Mouse (Mus musculus): Measurements from ENCODE around the gene Rcor2.
A peak's percentile ranks its signal among the peaks of the same experiment; 100 is the strongest.

Rcor2 gene

DNA sequence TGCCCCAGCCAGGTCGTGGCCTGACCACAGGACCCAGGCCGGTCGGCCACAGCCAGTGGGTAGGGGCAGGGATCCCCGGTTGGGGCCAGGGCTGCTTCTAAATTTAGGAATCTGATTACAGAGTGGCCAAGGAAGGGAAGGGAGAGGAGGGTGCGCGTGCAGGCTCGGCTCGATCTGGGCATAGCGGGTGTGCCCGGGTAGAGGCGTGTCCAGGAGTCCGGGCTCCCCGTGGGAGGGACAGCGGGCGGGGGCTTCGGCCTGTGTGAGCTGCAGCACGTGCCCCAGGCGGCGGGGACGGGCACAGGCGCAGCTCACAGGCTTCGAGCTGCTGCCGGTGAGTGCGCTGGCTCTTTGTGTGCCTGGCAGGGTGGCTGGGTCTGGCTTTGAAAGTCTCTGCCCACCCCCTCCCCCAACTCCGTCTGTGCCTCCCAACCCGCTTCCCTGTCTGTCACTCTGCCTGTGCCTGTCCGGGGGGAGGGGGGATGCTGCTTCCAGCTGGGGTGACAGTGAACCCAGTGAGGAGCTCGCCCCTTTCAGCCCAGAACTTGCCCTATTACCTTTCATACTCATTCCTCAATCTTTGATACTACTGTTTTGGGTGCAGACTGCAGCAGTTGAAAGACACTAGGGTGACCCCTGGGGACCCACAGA, at the start of gene Rcor2:
TSS of gene Rcor2 (plus strand) at position 235 of the 651 bp plus-strand sequence.
- DNase-seq (ENCODE audit: low spot score in 2 of 2) = peak in 1 of 2 experiments; percentile 81

DNA sequence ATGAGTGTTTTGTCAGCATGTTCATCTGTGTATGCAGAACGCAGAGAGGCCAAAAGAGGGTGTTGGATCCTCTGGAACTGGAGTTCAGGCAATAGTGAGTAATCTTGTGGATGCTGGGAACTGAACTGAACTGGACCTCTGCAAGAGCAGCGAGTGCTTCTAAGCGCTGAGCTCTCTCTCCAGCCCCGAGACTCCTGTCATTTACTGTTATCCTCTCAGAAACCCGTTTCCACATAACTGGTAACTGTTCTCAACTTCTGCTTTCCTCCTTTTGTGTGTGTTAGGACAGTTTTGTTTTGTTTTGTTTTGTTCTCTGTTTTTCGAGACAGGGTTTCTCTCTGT, 49.2 kb upstream of the Rcor2 start:
- no peak for DNase-seq (ENCODE audit: low spot score in 2 of 2)

DNA sequence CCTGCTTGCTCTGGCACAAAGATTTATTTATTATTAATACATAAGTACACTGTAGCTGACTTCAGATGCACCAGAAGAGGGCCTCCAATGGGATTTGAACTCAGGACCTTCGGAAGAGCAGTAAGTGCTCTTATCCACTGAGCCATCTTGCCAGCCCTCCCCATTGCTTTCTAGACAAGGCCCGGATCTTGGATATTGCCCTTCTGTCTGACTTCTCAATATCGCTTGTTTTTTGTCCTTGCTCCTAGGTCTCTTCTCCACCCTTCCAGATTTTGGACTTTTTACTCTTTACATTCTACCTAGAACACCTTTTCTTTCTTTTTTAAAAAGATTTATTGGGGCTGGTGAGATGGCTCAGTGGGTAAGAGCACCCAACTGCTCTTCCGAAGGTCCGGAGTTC, 48.4 kb upstream of the Rcor2 start:
- DNase-seq (ENCODE audit: low spot score in 2 of 2) = no peak

DNA sequence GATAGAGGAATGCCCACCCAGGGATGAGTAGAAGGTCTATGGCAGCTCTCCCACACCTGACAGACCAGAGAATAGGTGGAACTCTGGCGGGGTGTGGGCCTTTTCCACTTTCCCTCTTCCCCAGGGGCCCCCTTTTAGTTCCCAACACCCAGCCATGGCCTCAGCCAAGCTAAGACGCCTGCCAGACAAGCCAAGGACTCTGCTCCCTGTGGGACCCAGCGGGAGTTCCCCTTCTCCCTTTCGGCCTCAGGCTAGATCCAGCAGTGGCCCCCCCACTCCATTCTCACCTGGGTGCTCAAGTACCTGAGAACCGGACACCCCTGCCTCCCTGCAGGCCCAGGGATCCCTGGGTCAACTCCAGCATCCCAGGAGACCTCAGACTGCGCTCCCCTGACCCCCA, 44.9 kb upstream of the Rcor2 start:
- no peak for DNase-seq (ENCODE audit: low spot score in 2 of 2)

DNA sequence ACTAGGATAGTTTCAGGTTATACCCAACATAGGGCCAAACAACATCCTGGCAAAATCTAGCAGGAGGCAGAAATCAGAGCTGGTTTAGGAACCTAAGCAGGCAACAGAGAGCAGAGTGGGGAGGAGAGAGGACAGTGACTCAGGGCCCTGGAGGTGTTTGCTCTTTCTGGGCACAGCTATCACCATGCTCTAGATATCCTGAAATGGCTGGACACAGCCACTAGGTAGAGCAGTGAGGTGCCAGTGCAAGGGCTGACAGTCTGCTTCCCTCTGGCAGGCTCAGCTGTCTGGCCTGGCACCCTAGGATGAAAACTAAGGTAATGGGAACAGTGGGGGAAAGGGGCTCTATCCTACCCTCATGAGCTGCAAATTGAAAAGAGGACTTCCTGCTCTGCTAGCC, 43.6 kb upstream of the Rcor2 start:
- DNase-seq (ENCODE audit: low spot score in 2 of 2) = no peak

DNA sequence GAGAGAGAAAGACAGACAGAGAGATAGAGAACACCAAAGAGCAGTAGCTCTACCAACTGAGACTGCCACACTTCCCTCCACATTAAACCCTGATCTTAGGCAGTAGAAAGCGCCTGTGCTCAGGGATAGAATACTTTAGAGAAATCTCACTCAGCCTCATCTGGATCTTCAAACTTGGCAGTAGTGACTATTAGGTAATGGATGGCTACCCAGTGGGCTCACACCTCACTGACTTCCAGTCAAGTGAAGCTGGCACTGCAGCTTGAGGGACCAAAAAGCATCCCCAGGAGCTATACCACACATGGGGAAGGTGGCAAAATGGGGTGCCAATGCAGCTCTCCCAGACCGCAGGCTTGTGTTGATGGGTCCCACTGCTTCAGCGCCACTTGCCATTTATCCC, 42.9 kb upstream of the Rcor2 start:
- DNase-seq (ENCODE audit: low spot score in 2 of 2) = no peak

DNA sequence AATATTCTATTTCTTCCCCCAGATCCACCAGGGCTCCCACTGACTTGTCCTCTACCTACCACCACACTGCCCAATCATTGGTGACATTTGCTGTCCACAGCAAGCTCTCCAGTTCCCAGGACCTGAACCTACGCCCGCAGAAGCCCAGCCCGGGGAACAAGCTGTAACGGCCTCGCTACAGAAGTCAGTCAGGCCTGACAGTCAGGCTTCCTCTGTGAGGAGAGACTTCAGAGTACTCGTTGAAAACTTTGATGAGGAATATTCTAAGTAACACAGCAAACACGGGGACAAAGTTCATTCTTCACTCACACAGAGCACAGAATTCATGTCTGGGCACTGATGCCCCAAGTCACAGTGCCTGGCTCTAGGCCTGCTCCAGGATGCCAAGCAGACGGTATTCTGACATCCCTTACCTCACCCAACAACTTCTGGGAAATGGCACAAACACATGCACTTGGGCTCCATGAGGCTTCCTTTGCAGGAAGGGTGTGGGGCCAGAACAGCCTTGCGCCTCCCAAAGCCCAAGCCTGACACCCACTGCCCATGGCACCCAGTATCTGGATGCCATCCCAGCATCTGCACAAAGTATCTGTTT, 41.9 kb upstream of the Rcor2 start:
- no peak for DNase-seq (ENCODE audit: low spot score in 2 of 2)

DNA sequence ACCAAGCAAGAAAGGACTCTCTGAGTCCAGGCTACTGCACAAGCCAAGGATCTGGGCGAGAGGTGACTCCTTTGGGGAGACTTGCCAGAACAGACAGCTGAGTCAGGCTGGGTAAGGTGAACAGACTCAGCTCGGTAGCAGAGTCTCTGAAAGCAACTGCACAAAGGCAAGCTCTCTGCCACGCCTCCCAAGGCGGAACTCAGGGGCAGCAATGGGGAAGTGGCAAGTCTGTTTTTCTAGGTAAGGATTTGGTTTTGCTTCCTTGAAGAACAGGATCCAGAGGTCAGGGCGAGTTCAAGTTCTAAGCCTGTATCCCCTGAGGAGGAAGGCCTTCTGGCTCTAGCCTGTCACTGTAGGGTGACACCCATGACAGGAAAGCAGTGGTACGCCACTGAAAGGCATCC, 40.6 kb upstream of the Rcor2 start:
- no peak for DNase-seq (ENCODE audit: low spot score in 2 of 2)

DNA sequence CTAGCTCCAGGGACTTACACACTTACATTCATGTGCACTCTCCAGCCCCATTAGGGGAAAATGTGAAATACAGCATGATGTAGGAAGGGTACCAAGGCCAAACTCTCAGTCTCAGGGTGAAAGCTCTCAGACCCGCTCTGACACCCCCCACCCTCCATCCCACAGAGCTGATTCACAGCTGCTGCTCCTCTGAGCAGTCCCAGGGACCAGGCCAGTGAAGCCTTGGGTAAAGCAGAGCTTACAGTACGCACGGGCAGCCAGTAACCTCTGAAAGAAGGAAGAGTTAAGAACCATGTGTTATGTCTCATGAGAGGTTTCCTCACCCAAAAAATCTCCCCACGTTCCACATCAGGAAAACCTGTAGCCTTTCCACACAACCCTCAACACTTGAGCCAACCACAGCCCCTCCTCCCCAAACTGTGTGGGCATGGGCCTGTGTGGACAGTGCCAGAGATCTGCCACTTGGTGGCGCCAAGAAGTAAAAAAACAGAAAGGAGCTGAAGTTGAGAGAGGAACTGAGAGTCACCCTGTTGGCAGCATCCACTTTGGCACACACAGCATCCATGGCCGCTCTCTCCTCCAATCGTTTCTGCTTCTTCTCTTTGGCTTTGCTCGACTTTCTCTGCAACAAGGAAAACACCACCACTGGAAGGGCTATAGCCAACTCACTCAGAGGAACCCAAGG, 32.4 kb upstream of the Rcor2 start:
- peak; percentile 62 to 85 for DNase-seq (ENCODE audit: low spot score in 2 of 2)

DNA sequence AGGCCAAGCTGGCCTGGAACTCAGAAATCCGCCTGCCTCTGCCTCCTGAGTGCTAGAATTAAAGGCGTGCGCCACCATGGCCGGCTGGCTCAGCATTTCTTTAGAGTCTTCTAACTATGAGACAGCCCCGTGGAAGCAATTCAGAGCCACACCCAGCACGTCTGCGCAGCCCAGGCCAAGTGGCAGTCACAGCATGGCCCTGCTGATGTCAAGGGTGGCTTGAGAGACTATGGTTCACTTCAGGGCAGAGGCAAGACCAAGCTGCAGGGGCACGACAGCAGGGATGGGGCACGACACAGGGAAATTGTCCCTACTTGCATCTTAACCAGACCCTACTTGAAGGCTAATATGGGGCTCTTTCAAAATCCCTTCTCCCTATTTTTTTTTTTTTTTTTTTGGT, 31.7 kb upstream of the Rcor2 start:
- DNase-seq (ENCODE audit: low spot score in 2 of 2) = no peak

DNA sequence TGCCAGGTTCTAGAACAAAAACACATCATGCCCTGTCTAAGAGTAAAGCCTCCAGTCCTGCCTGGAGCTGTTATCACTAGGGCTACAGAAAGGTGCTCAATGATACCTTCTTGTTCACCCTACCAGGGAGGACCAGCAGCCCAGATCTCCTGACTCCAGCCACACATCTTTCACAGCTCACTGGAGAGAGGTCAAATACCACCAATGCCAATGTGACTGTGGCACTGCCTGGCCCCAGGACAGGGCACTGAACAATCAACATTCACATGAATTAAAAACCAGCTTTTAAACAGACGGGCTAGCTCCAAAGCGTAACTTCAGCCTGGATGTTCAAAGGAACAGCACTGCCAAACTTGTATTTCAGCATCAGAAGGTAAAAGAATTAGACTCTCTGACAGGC, 31.1 kb upstream of the Rcor2 start:
- no peak for DNase-seq (ENCODE audit: low spot score in 2 of 2)

DNA sequence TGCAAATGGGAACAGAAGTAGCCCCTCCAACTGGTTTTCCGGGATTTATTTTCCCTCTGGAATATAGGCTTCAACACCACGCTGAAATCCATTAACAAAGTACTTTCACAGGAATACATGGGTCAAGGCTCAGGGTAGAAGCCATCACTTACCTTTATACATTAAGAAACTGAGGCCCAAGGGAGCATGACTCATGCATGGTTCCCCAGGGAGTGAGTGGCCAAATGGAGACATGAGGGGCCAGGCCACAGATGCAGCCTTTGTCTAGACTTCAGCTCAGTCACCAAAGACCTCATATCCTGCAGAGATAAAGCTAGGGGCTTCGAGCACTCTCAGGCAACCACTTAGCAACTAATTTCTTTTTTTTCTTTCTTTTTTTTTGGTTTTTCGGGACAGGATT, 30.4 kb upstream of the Rcor2 start:
- DNase-seq (ENCODE audit: low spot score in 2 of 2) = no peak

DNA sequence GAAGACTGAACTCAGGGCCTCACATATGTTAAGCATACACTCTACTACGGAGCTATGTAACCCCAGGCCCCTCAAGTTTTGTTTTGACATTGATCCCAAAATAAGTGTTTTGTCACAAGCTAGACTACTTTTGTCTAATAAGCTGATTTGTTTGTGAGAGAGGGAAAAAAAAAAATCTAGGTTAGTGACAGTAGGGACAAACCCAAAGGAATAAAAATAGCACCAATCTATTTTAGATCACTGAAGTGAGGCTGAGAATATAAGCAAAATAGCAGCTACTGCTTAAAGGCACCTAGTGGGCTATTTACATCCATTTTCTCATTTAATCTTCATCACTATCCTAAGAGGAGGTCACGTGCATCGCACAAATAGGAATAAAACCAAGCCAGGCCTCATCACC, 27.6 kb upstream of the Rcor2 start:
- no peak for DNase-seq (ENCODE audit: low spot score in 2 of 2)

DNA sequence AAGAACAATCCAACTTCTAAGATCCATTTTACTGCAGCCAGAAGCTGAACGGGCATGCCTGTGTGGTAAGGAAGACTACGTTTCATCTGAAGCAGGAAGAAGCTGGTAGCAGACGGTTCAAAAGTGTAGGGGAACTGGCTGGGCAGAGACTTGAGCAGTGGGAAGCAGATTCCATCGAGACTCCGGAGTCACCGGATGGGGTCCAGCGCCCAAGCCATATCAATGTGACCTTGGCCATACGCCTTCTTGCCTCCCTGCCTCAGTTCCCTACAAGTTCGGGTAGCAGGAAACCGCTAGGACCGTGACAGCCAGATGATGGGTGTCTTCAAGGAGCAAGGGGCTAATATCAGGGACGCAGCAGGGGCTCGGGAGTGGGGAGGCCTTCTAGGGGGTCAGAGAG, 26.8 kb upstream of the Rcor2 start:
- DNase-seq (ENCODE audit: low spot score in 2 of 2) = no peak

DNA sequence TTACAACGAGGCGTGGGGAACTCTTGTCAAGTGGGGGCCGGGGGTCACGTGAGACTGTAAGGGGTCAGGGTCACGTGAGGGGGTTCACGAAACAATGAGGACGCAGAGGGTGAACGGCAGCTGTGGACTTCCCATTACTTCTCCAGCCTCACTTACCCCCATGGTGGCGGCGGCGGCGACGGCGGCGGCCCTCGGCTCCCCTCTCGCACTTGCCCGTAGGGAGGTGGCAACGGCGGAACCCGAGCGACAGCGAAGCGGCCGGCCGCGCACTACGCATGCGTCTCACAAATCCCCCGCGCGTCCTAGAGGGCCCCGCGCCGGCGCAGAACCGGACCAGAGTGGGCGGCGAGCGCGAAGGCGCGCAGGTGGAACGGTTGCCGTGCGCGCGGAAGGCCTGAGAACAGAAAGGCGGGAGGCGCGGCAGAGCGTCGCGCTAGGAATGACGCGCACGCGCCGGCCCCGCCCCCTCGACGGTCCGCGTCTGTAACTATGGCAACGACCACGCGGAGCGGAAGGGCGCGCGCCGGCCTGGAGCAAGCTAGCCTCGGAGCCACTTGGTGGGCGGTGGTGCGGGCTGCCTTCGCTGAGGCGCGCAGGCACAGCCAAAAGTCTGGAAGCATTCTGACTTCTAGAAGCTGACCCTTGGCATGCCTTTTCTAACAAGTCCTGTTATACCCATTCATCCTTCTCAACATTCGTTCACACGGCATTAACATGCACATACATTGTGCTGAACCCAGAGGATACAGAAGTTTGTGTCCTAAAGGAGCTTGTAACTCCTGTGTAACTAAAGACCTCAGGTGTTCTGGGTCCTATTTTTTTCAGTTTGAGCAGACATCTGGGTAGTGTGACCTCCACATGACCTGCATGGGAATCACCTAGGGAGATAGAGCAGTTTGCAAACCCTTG, 26.1 kb upstream of the Rcor2 start, which contains the start of gene Naa40:
TSS of gene Naa40 (minus strand) at position 402 of the 909 bp plus-strand sequence.
- peak; percentile 88 to 96 for DNase-seq (ENCODE audit: low spot score in 2 of 2)

DNA sequence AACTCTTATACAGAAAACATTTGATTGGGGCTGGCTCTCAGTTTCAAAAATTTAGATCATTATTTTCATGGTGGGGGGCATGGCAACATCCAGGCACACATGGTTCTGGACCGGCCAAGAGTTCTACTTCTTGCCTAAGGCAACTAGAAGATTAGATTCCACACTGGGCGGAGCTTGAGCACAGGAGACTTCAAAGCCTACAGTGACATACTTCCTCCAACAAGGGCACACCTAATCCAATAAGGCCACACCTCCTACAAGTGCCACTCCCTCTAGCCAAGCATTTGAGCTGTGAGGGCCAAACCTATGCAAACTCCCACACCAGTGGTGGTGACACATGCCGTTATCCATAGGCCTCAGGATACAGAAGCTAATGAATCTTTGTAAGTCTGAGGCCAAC, 21.1 kb upstream of the Rcor2 start:
- no peak for DNase-seq (ENCODE audit: low spot score in 2 of 2)

DNA sequence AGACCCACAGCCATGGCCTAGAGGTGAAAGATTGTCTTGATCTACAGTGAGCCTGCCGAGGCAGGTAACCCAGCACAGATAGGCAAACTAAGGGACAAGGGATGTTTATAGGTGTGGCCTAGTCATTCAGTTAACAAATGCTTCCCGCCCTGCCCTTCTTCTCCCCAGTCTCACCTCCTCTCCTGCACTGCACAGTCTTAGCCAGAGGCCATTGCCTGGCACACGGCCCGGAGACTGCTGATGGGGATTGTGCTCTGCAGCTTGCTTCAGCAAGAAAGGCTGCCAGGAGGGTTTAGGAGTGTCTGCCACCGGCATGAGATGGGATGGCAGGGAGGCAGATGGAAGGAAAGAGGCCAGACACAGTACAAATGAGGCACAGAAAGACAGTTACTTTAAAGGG, 9.2 kb upstream of the Rcor2 start:
- DNase-seq (ENCODE audit: low spot score in 2 of 2) = peak in 1 of 2 experiments; percentile 77

DNA sequence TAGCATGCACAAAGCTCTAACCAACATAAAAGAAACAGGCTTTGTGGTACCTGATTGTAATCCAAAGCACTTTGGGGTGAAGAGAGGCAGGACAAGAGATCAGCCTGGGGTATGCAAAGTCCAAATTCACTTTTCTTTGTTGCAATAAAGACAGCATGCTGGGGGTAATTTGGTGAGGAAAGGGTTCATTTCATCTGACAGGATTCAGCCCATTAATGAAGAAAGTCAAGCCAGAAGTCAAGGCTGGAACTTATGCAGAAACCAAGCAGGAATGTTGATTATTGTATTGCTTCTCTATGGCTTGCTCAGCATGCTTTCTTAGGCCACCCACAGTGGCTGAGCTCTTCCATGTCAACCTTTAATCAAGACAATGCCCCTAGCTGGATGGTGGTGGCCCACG, 5.6 kb upstream of the Rcor2 start:
- DNase-seq (ENCODE audit: low spot score in 2 of 2) = no peak

DNA sequence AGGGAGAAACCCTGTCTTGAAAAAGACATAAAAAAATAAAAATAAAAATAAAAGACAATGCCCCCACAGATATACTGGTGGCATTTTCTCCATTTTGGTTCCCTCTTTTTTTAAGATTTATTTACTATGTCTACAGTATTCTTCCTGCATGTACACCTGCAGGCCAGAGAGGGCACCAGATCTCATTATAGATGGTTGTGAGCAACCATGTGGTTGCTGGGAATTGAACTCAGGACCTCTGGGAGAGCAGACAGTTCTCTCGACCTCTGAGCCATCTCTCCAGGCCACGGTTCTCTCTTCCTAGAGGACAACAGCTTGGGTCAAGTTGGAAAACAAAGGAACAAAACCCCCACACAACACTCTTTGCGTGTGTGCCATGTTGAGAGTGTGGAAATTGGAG, 5.2 kb upstream of the Rcor2 start:
- no peak for DNase-seq (ENCODE audit: low spot score in 2 of 2)

DNA sequence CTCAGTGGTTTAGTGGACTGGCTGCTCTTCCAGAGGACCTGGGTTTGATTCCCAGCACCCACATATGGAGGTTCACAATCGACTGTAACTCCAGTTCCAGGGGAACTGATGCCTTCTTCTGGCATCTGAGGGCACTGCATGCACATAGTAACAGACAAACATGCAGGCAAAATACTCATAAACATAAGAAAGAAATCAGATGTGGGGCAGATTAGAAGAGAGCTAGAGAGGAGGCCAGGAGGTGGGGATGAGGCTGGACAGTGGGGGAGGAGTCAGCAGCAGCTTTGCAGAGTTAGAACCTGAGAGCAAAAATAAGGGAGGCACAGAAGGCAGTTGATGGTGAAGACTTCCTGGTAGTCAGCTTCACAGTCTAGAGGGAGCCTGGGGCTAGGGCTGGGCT, 4.5 kb upstream of the Rcor2 start:
- DNase-seq (ENCODE audit: low spot score in 2 of 2) = no peak

DNA sequence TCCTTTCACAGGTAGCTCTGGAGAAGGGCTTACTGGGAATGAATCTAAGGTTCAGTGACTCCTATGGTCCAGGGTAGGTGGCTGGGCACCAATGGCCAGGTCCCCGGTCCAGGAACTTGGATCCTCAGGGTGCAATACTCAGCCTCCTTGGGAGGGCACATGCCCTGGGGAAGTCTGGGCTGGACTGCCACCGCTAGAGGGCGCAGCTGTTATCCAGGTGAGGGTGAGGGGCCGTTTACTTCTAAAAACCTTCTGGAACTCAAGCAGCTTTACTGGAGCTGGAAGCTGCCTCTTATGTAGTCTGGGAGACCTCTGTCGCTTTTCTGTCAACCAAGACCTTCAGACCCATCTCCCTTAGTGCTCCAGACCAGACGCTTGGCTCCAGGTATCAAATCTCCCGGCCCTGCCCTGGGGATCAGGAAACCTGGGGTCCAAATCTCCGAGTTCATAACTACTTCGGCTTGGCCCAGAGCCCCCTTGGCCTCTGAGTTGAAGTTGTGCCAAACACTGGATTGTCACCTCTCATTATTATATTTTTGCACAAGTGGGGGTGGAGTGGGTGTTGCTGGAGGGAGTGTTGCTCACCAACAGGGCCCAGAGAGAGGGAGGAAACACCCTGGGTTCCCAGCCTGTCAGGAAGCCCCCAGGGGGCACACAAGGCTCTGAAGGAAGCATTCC, 2.9 kb upstream of the Rcor2 start:
- DNase-seq (ENCODE audit: low spot score in 2 of 2) = peak; percentile 55 to 73
